Mouse (Mus musculus) gastrocnemius, postnatal 4 days (tissue): ENCODE measurements at regions not wholly inside any gene's neighbourhood (a gene's known extent, or its start where the extent isn't known, plus 50 kb on each side); places are given as distances from the start of the nearest gene placed in this dataset.

Experiments
- DNase-seq, 2 experiments: peaks; one replicate each; pipeline ENCODE4 v3.0.0; 2021 to 2022; ENCODE audit warnings: low spot score in 2 of 2, mixed read lengths in 2 of 2

DNA sequence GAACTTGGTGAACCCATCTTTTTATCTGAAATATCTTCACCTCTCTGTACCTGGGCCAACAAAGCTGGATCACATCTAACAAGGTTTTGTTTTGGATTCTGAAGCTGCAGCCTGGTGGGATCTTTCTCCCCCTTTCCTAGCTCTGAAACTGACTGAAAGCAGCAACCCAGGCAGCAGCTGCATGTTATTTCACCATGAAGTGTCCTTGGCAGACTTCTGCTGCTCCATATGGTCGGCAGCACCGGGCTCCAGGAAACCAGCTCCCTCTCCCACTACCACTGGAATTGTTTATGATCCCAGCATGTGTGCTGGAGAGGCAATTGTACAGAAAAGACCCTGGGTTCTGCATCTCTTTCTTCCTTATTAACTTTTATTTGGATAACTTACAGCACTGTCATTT, 145.0 kb downstream of the Spata18 start:
- no peak for DNase-seq

DNA sequence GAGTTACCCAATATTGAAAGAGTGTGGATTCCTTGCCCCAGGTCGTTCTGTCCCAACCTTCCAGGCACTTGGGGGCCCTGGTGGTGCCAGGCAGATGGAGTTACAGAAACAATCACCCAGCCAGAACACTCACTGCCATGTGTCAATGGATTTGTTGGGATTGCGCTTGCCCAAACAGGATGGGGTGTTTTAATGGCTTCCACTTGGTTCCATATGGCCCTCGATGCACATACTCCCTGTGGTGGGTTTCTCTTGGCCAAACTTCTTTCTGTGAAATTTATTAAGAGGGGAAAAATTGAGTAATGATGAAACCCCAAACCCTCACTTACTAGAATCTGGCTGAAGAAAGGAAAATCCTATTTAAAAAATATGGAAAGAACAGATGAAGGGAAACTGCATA, 146.8 kb downstream of the Spata18 start:
- no peak for DNase-seq

DNA sequence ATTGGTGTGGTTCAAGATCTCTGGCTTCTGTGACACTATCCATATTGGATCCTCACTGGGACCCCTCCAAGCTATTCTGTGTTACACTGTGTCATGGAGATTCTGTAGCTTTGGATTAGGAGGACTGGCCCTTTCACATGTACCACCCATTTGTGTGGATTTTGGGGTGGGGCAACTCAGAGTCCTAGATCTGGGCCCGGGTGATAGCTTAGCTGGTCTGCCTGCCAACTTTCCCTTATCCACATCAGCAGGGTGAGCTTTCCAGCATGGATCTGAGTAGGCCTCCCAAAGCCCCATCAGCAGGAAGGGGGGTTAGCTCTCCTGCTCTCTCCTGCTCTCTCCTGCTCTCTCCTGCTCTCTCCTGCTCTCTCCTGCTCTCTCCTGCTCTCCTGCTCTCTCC, 152.3 kb downstream of the Spata18 start:
- DNase-seq = no peak

DNA sequence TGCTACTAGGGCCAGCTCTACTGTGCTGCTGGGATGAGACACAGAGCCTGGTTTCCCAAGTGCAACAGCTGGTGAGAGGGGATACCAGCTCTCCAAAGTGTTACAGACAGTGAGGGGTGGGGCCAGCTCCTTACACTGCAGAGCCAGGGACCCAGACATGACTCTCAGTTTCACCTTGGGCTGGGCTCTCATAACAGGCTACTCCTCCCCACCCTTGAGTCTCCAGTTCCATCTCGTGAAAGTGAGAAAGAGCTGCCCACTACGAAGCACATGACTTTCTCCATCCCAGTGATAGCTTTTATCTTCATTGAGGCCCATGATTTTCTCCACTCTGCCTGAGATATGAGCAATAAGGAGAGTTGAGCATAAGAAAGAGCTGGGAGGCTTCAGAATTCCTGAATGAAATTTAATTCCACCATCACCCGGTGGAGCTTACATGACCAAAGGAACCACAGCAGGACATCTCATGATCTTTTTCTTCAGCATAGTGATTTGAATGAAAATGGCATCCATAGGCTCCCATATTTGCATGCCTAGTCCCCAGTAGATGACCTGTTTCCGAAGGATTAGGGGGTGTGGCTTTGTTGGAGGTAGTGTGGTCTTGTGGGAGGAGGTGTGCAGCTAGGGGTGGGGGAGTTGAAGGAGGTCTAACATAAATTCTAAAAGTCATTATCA, 153.5 kb downstream of the Spata18 start:
- no peak for DNase-seq

DNA sequence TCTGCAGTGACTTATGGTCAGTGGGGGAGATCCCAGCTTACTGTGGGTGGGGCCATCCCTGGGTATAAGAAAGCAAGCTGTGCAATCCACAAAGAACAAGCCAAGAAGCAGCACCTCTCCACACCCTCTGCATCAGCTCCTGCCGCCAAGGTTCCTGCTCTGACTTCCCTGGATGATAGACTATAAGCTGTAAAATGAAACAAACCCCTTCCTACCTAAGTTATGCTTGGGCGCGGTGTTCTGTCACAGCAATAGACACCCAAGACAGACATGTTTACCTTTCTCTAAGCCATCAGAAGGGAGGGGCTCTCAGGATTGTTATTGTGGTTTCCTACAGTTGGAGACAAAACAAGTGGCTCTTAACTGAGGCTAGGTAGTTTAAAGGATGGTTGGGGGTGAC, 159.5 kb downstream of the Spata18 start:
- DNase-seq = no peak

DNA sequence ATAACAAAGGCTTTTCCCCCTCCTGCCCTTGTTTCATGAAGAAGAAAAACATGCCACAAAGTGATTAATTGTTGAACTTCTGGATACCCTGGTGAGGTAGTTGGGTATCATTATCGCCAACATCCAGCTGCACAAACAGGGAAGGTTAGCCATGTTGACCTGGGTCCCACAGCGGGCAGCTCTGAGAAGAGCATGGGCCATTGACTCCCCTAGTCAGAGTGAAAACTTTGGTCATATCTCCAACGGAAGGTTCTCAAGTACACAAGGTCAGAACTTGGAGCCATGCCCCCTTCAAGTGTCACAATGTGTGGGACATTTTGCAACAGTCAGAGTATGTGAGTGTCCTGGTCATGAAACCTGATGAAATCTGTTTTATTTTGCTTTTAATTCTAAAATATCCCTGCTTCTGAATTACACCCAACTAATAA, 159.9 kb downstream of the Spata18 start:
- no peak for DNase-seq

DNA sequence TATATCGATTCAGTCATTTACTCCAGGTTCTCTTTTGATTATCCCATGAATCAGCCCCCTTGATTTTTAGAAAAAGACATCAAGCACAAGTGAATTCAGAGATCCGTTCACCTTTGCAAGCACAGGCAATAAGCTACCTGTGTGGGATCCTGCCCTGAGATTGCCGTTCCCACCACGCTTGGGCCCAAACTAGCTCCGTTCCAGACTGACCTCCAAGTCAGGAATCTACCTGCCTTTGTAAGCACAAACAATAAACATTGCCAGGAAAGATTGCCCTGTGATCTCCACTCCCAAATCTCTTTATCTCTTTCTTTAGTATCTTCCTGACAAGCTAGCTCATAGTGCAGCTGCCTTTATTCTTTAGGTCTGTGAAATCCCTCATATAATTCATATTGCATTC, 164.6 kb downstream of the Spata18 start:
- no peak for DNase-seq

DNA sequence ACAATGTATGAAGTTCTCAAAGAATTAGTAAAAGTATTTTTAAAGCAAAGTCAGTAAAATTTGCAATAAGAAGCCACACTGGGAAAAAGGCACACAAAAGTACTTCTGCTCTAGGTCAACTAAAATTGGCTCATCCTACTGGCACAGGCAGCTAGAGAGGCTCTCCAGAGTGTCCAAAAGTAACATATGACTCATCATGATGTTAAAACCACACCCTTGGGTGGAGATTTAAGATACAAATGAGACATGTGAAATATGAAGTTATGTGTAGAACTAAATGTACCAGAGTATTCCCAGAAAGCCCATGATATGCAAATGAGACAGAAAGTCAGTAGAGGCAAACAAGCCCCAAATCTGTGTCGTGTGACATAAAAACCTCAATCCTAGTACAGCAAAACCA, 166.0 kb downstream of the Spata18 start:
- no peak for DNase-seq

DNA sequence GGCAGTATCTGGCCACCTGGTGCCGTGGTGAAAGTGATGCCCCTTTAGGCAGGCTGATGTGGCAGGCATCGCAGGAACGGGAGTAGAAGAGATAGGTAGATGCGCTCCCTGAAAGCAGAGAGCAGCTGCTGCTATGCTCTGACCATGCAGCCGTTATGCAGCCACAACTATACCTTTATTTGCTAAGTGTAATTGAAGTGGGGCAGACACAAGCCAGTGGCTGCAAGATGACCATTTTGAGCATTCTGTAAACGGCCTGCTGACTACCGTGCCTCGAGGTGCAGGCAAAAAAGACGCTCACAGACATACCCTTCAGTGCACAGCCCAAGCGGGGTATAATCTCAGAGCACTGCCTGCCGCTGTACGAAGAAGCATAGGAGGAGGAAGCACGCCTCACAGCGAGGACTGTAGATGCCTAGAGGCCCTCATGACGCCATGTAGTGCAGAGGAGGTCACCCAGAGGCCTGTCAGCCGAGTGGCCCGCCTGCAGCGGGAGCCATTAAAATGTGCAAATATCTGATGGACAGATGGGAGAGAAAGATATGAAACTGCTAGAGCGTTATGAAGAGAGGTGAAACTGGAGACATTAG, 170.9 kb downstream of the Spata18 start:
- DNase-seq = no peak

DNA sequence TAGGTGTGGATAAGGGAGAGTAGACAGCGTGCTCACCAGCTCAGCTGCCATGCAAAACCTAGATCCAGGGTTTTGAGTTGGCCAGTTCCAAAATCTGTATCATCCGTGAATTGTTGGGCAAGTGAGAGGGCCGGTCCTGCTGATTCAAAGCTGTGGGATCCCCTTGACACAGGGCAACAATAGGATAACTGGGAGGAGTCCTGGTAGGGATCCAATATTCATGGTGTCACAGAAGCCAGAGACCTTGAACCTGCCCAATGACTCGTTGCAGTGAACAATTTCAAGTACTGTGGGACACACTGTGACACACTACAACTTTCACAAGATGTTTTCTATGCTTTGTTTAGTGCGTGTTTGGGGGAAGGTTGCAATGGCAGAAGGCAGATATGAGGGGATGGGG, 172.2 kb downstream of the Spata18 start:
- no peak for DNase-seq

DNA sequence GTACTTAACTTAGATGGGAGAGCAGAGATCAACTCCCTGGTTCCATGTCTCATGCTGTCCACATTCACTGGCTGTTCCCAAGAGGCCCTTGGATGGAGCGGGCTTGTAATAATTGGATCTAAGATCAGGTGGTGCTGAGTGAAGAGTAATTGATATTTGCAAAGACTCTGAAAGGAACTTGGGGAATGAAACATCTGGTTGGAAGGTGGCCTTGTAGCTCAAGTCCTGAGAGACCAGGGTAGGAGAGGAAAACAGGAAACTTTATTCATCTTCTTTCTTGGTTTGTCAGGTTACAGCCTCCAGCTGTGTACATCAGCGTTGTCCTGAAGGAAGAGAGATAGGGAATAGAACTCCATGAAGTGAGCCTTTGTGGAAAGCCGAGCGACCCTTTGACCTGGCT, 175.8 kb downstream of the Spata18 start:
- DNase-seq = no peak

DNA sequence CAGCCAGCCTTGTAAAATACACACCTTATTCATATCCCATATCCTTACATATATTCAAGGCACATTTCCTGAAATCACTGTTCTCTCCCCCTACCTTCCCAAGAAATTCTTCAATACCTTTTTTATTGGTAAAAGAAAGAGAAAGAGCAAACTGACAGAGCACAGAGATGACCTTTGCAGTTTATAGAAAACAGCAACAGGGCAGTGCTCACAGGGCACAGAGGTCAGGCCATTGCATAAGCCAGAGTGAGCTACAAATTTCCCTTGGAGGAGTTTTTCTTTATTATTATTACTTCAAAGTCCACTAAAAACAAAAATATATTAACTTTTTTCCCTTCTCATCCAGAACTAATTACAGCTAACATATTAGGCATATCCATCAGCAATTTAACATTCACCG, 182.5 kb downstream of the Spata18 start:
- no peak for DNase-seq

DNA sequence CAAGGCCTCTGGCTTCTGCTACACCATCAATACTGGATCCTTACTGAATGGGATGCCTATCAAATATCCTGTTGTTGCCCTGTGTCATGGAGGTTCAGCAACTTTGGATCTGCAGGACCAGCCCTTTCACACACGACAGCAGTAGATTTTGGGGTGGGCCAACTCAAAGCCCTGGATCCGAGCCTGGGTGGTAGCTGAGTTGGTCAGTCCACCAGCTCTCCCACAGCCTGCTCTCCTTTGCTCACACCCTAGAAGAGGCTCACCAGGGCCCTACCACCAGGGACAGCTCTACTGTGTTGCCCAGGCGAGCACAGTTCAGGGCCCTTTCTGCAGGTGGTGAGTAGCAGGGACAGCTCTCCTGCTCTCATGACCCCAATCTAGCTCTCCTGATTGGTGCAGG, 192.6 kb downstream of the Spata18 start:
- peak in 1 of 2 experiments; percentile 5 for DNase-seq

DNA sequence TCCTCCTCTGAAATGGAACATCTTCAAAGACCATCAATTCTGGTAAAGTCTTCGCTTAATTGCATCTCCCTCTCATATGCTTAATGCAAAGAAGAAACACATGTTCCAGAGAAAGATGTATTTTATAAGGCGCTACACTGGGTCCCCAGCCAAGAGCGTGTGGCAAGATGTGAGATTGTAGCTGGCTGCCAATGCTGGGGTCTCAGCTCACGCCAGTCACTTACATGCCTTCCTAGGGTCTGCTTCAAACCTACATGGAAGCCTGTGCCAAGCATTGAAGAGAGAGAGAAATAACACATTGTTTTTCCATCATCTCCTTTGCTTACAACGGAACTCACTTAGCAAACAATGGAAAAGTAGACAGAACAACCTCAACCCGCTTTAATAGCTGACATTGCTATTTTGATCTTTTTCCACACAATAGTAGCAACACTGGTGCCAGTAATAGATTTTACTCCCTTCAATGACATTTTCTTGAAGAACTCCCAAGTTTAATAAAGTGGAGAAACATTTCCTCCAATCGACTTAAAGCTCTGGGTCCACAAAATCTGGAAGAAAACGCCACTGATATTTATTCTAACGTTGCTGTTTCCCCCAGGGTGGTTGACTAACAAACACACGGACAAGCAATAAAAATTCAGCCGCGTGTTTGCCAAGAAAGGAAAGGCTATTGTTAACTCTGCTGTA, 195.1 kb downstream of the Spata18 start:
- peak in 1 of 2 experiments; percentile 39 for DNase-seq

DNA sequence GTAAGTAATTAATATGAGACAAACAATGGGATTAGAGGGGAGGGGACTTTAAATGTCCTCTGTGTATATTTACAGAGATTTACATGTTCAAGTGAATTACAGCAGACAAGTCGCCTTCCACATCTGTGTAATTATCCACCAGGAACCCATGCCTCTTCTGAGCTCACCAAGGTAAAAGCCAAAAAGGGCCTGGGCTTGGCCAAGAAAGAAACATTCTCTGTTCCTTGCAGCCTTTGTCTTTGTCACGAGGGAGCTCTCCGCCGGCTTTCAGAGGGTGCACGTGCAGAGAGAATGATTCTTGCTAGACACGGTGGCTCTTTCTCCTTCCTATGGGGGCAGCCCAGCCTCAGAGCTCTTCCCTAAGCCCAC, 195.6 kb downstream of the Spata18 start:
- peak in 1 of 2 experiments; percentile 71 for DNase-seq

DNA sequence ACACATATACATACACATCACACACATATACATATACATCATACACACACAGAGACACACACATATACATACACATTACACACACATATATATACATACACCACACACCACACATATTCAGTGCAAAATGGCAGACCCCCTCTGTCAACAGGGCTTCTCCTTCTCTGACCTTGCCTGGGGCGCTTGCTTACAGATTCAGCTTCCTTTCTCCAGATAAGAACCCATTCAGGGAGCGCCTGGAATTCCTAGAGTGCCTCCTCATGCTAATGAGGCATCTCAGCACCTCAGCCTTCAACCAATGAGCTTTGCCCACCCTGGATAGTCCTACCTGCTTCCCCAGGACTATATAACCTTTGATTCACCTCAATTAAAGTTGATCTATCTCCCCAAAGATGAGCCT, 200.3 kb downstream of the Spata18 start:
- peak in 1 of 2 experiments; percentile 6 for DNase-seq

DNA sequence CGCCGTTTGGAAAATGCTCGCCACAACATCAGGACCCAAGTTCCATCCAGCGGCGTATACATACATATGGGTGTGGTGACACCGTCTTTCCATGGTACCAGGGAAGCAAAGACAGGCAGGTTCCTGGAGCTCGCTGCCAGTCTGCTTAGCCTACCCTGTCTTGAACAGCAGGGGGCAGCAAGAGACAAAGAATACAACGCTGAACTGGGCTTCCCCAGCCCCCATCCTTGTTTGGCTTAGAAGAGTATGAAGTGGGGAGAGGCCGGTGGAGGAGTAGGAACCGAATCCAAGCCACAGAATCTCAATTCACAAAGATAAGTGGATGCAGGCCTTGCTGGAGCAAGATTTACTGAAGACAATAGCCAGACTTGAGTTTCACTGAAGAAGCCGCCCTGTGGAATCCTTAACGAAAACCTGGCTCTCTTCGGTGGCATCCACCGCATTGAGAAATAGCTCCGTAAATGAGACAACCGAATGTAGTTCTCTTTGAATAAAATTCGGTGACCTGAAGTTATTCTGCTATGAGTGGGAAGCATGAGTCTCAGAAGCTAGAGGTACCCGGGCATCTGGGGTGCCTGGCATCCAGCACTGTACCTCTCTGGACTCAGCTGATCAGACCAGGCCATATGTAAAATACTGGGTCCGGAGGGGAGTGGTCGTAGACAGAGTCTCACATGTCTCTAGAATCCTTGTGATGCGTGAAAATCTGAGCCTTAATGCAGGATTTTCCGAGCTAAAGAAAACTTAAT, 203.0 kb downstream of the Spata18 start:
- DNase-seq = peak; percentile 65 to 83

DNA sequence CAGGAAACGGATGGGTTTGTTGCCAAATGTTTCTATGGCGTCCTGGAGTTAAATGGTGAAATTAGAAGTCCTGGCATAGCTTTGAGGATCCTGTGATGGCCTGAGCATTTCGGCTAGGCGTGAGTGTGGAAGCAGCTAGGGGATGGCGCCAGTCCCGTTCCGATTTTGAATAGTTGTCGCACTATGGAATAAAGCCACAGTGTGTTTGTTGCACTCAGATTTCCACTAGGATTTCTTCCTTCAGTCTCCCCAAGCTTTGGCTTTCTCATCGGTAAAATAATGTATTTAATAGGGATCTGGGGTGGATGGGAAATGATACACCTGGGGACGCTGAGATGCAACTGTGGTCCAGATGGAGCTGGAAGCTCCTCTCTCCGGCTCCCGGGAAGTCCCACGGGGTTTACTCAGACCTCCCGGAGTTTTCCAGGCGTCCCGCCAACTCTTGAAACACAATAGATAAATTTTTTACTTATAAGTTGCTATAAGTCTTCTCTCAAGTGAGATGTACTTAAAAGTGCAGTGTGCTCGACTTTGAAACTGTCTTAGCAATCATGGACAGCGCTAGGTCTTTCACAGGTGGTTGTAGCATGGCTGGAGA, 203.7 kb downstream of the Spata18 start:
- DNase-seq = peak; percentile 65 to 82

DNA sequence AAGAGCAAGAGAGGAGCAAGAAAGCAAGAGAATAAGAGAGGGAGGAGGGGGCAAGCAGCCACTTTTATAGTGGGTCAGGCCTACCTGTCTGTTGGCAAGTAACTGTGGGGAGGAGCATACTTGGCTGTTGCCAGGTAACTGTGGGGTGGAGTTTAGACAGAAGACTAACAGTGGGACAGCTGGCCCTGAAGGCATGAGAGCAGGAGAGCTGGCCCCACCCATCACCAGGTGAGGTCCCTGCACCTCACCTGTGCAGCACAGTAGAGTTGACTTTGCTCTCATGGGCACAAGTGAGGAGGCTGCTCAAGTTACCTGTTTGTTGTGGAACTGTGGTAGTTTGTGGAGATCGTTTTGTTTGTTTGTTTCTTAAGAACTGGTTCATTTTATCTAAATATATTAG, 208.1 kb downstream of the Spata18 start:
- no peak for DNase-seq

DNA sequence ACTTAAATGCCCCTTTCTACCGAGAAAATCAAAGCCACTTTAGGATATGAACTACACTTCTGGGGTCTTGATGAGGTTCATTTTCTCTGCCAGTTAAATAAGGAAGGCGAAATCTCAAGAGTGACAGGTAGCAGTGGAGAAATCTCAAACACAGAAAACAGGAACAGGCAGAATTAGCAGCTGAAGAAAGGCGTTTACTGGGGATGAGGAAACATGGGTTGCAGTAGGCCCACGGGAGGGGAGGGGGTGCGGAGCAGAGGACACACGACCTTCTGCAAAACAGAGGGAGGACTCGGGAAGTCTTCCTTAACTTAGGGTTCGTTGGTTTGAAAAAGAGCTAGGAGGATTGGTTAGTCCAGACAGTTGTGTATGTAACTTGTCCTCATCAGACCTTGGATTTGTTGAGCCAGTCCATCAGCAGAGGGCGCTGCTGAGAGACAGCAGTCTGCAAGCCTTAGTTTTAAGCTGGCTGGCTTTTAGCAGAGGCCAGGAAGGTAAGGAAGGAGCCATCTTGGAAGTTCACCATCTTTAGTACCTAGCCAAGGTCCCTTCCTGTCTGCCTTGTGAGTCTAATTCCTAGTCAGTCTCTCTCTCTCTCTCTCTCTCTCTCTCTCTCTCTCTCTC, 204.0 kb downstream of the Usp46 start:
- peak; percentile 36 to 72 for DNase-seq
